Mouse (Mus musculus) heart, adult 2 months (tissue): ENCODE measurements at regions not wholly inside any gene's neighbourhood (a gene's known extent, or its start where the extent isn't known, plus 50 kb on each side); places are given as distances from the start of the nearest gene placed in this dataset.

Experiments used
- CTCF ChIP-seq: fragments of 200-600 bp; IDR thresholded peaks from 2 replicates; pipeline ENCODE4 v1.8.1; 2022; ENCODE audit warnings: antibody characterized with exemption, mild to moderate bottlenecking, moderate library complexity
- POLR2A ChIP-seq: fragments of 200-500 bp; IDR thresholded peaks from 2 replicates; pipeline ENCODE4 v1.6.1; 2011; ENCODE audit warnings: mild to moderate bottlenecking, low read depth, low read length, control low read depth; ENCODE audit not compliant: insufficient read depth

DNA sequence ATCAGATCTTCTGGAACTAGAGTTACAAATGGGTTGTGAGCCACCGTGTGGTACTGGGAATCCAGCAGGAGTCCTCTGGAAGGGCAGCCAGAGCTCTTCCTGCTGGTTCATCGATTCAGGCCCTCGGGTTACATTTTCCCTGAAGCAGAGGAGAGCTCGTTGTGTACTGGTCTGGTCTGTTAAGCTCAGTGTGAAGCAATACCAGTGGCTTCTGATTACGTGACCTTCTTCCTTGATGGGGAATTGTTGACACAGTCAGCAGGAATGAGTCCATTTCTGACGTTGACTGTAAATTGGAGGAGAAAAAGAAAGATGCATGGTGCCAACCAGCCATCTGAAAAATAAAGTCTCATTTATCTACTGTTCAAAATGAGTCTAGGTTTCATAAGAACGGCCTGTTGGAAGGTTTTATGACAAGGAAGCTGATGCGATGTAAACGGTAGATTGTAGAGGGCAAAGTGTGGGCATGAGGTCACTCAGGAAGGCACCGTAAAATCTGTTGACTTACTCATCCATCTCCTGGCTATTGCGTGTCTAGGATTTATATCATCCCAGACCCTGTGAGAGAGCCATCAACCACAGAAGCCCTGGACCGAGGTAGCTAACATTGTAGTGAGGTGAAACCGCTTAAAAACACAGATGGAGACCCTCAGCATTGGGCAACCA lies 79.0 kb upstream of the Enpep start:
- TF ChIP-seq CTCF: no peak
- no peak for TF ChIP-seq POLR2A
